Mouse (Mus musculus): ENCODE results near the gene Sec16a.

DNA sequence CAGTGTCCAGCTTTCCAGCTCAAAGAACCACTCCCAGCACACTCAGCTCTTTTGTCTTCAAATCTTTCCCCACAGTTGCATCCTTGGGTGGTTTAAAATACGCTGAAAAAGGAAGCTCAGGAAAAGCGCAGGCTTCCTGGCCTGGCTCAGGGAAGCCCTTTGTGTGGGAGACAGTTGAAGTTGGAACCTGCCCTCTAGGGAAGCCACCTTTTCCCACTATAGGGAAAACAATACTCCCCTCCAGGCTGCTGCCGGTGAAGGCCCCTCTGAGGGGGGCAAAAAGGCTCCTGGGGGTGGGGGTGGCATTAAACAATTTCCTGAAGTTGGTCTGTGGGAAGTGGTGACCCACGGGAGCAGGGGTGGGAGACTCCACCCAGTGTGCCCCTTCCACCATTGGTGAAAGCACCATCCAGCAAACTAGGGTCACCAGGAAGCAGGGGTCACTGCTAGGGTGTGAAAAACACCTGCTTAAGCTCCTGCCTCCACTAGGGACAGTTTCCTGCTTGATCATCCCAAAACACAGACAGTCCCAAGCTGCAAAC, 45.8 kb upstream of the Sec16a start:
- TF ChIP-seq CTCF (IDR thresholded peaks at IDR 0.05; ENCODE audit: low read depth, low read length) (no peak), EP300 (IDR thresholded peaks at IDR 0.05; ENCODE audit: insufficient read depth, low read depth, low read length) (no peak)
